Mouse (Mus musculus) limb, embryonic 14.5 days (tissue): ENCODE results near the gene Acsf3. TPM values are rescaled to one million over a fixed set of nuclear protein-coding genes. Genes with fewer than 3 reads are reported as not detected.

Source experiments
- ATAC-seq: fragments of 200-750 bp; cut with Nextera tagmentation; 2 replicates; pipeline ENCODE4 v1.8.0; 2017; ENCODE audit warnings: low read depth, moderate number of reproducible peaks, moderate TSS enrichment; ENCODE audit not compliant: low FRiP score
- DNase-seq: peaks from one replicate; pipeline ENCODE4 v3.0.0-alpha.2; 2015; ENCODE audit warnings: low spot score
- H3K27ac ChIP-seq: fragments of 300-500 bp; sonication (generic); replicated peaks from 2 replicates; pipeline ENCODE4 v1.5.1; 2014; ENCODE audit warnings: low read depth, mild to moderate bottlenecking, low read length, moderate library complexity, mixed read lengths
- H3K27me3 ChIP-seq: fragments of 300-500 bp; sonication (generic); 2 replicates; pipeline ENCODE4 v1.6.1; 2014; ENCODE audit warnings: low read length, mixed read lengths; ENCODE audit not compliant: control insufficient read depth, insufficient read depth
- H3K36me3 ChIP-seq: fragments of 300-500 bp; sonication (generic); 2 replicates; pipeline ENCODE4 v1.6.1; 2014; ENCODE audit warnings: mild to moderate bottlenecking, low read length, moderate library complexity, mixed read lengths; ENCODE audit not compliant: control insufficient read depth, insufficient read depth
- H3K4me1 ChIP-seq: fragments of 300-500 bp; sonication (generic); 2 replicates; pipeline ENCODE4 v1.6.1; 2014; ENCODE audit warnings: antibody characterized with exemption, low read length, mixed read lengths; ENCODE audit not compliant: control insufficient read depth, insufficient read depth
- H3K4me2 ChIP-seq: fragments of 300-500 bp; sonication (generic); replicated peaks from 2 replicates; pipeline ENCODE4 v1.6.1; 2014; ENCODE audit warnings: low read depth, mild to moderate bottlenecking, low read length, moderate library complexity; ENCODE audit not compliant: severe bottlenecking
- H3K4me3 ChIP-seq: fragments of 300-500 bp; sonication (generic); replicated peaks from 2 replicates; pipeline ENCODE4 v1.5.1; 2014; ENCODE audit warnings: low read length
- H3K9ac ChIP-seq: fragments of 300-500 bp; sonication (generic); 2 replicates; pipeline ENCODE4 v1.6.1; 2014; ENCODE audit warnings: mild to moderate bottlenecking, low read depth, low read length, moderate library complexity; ENCODE audit not compliant: severe bottlenecking
- H3K9me3 ChIP-seq: fragments of 300-500 bp; sonication (generic); 2 replicates; pipeline ENCODE4 v1.6.1; 2016; ENCODE audit warnings: low read length; ENCODE audit not compliant: control insufficient read depth
- POLR2A ChIP-seq: fragments of 200-500 bp; IDR thresholded peaks from 2 replicates; pipeline ENCODE4 v1.8.0; 2012; ENCODE audit warnings: inconsistent platforms, mild to moderate bottlenecking, moderate library complexity, borderline replicate concordance; ENCODE audit not compliant: insufficient read depth, insufficient read length; ENCODE audit errors: extremely low read depth
- WGBS: fragments of 180-500 bp; shearing (Covaris S2); extraction: QIAGEN DNeasy Blood & Tissue Kit; methylation state at CpG from one replicate; pipeline ENCODE4 v1.1.7; 2014; 5-methylcytosine and 5-hydroxymethylcytosine counted together
- polyA plus RNA-seq, 2 experiments: library from polyadenylated mRNA; depleted of rRNA in 1 of 2; stranded (reverse) in 1 of 2; unstranded in 1 of 2; fragments of >200 nt; fragmentation: Nextera tagmentation in 1 of 2; extraction: Ambion mirVana in 1 of 2; gene quantifications; 2 replicates each; pipeline versions ENCODE4 v1.2.1 to v1.2.3; 2012 to 2014

Acsf3 gene
- polyA plus RNA-seq, 2 experiments, result 15.4 to 19.1 TPM

GRCm38 (mm10) chr8:122735542-122736473 is 39.5 kb upstream of the Acsf3 start:
- 0 out of 2 replicates have a peak, but pooled peaks cover 3% of the 10 kb centered on the region for H3K4me1 ChIP-seq
- ATAC-seq (no peak), DNase-seq (no peak)
- no peaks in the 10 kb centered on the region for H3K9me3 ChIP-seq
- H3K4me3 ChIP-seq, result no peak overlapping the region
- H3K36me3 ChIP-seq, result no peaks in the 10 kb centered on the region
- no peaks in the 10 kb centered on the region for H3K27me3 ChIP-seq
- H3K27ac ChIP-seq, result no peak overlapping the region
- no peak overlapping the region for H3K9ac ChIP-seq
- no peak for TF ChIP-seq POLR2A
- 60% methylated on average over 19 of the region's 19 CpGs for WGBS
- no peak overlapping the region for H3K4me2 ChIP-seq

DNA sequence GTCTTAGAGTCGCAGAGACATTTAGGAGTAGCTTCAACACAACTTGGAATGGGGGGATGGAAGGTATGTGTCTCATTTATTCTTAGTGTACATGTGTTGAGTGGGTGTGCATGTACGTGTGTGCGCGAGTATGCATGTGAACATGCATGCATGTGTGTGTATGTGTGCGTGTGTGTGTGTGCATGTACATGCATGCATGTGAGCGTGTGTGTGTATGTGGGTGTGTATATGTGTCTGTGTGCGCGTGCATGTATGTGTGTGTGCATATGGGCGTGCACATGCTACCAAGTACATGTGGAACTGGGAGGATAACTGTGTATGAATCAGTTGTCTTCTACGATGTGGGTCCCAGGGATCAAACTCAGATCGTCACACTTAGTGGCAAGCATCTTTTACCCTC is 38.7 kb upstream of the Acsf3 start:
- Histone ChIP-seq H3K4me1 (0 out of 2 replicates have a peak, but pooled peaks cover 3% of the 10 kb centered on the region), H3K4me3 (no peak overlapping the region), H3K9me3 (no peaks in the 10 kb centered on the region), H3K36me3 (no peaks in the 10 kb centered on the region), H3K4me2 (no peak overlapping the region), H3K27ac (no peak overlapping the region), H3K9ac (no peak overlapping the region), H3K27me3 (no peaks in the 10 kb centered on the region)
- DNase-seq (no peak), ATAC-seq (no peak)
- 90% methylated on average over 11 of the region's 11 CpGs for WGBS
- TF ChIP-seq POLR2A, result no peak

- H3K27me3 ChIP-seq, result no peaks in the 10 kb centered on the region
- no peak for ATAC-seq
- 48% methylated on average over 4 of the region's 4 CpGs for WGBS
- no peak overlapping the region for H3K4me2 ChIP-seq
- H3K4me3 ChIP-seq, result no peak overlapping the region
- no peaks in the 10 kb centered on the region for H3K9me3 ChIP-seq
- TF ChIP-seq POLR2A, result no peak
- no peak overlapping the region for H3K9ac ChIP-seq
- H3K4me1 ChIP-seq, result 0 out of 2 replicates have a peak, but pooled peaks cover 3% of the 10 kb centered on the region
- H3K36me3 ChIP-seq, result no peaks in the 10 kb centered on the region
- peak; percentile 40 for DNase-seq
- no peak overlapping the region for H3K27ac ChIP-seq
Observed at GRCm38 (mm10) chr8:122737071-122737470, 38.2 kb upstream of the Acsf3 start.

- Histone ChIP-seq H3K27ac (no peak overlapping the region), H3K27me3 (no peaks in the 10 kb centered on the region), H3K9ac (no peak overlapping the region), H3K4me3 (no peak overlapping the region), H3K9me3 (no peaks in the 10 kb centered on the region), H3K36me3 (no peaks in the 10 kb centered on the region), H3K4me2 (no peak overlapping the region), H3K4me1 (0 out of 2 replicates have a peak, but pooled peaks cover 3% of the 10 kb centered on the region)
- 88% methylated on average over 6 of the region's 6 CpGs for WGBS
- TF ChIP-seq POLR2A, result no peak
- DNase-seq, result no peak
- ATAC-seq, result no peak
Observed at GRCm38 (mm10) chr8:122737886-122738285, 37.4 kb upstream of the Acsf3 start.

GRCm38 (mm10) chr8:122739102-122739725 is 36.1 kb upstream of the Acsf3 start:
- WGBS, result 12% methylated on average over 10 of the region's 11 CpGs
- no peaks in the 10 kb centered on the region for H3K9me3 ChIP-seq

More at GRCm38 (mm10) chr8:122739102-122739725, 36.1 kb upstream of the Acsf3 start:
- Histone ChIP-seq H3K27ac (no peak overlapping the region), H3K9ac (no peak overlapping the region), H3K4me1 (0 out of 2 replicates have a peak, but pooled peaks cover 3% of the 10 kb centered on the region), H3K36me3 (no peaks in the 10 kb centered on the region), H3K27me3 (no peaks in the 10 kb centered on the region), H3K4me3 (no peak overlapping the region), H3K4me2 (no peak overlapping the region)
- no peak for TF ChIP-seq POLR2A
- DNase-seq (no peak), ATAC-seq (no peak)
